Mouse (Mus musculus) lung, postnatal 14 days (tissue): ENCODE results near the gene Fam92a.
"Not testable (repeated sequence)": the region's sequence is repeated elsewhere in the genome, so short reads cannot be mapped to it uniquely, and the experiment has no call there.

Experiments
- DNase-seq: peaks from one replicate; pipeline ENCODE4 v3.0.0; 2021

Gene Fam92a

GRCm38 (mm10) chr4:12171318-12172091, at the start of gene Fam92a:
Gene Fam92a (minus strand): TSS chr4:12172015.
- DNase-seq, result peak; percentile 72

- DNase-seq, result no peak
These were observed 7.2 kb upstream of the Fam92a start for GRCm38 (mm10) chr4:12178992-12179391.

GRCm38 (mm10) chr4:12170986-12171317, 863 bp downstream of the Fam92a start:
- DNase-seq, result no peak

- no peak for DNase-seq
These were observed 24.2 kb downstream of the Fam92a start for GRCm38 (mm10) chr4:12147660-12148059.

- DNase-seq, result not testable (repeated sequence)
These were observed 30.3 kb downstream of the Fam92a start for GRCm38 (mm10) chr4:12141516-12141915.

- DNase-seq, result peak; percentile 8
These were observed 31.2 kb downstream of the Fam92a start for GRCm38 (mm10) chr4:12140592-12141062.

GRCm38 (mm10) chr4:12140141-12140567, 31.7 kb downstream of the Fam92a start, which contains the start of gene Rbm12b1:
Gene Rbm12b1 (plus strand): TSS chr4:12140264.
- DNase-seq, result peak; percentile 75
